ENCODE assay signal across 7 mouse cellular contexts in genomic region chr4:59870859-59871591, GRCm38 (mm10). TPM values are rescaled to one million over a fixed set of nuclear protein-coding genes. Genes with fewer than 3 reads are reported as not detected.
A peak's percentile ranks its signal among the peaks of the same experiment; 100 is the strongest.
DNase-seq lines count a peak whose midpoint lies in the region; ATAC-seq and TF ChIP-seq lines count a peak whose summit lies in the region.

No protein-coding gene starts in this region.

- no peak overlapping the region for H3K9ac ChIP-seq in hindbrain, postnatal 0 days (replicated peaks; ENCODE audit: low read length)

- H3K4me1 ChIP-seq in hindbrain, postnatal 0 days (ENCODE audit: insufficient read depth, low read length), result no peaks in the 10 kb centered on the region

- intact Hi-C loops in gastrocnemius, adult 2 months (cut with DNase I), result loop anchor here (2.0 to 10.0 kb wide), 3 partner anchors 20 to 506 kb away; partner anchors contain the start of gene Snx30

- H3K36me3 ChIP-seq in hindbrain, postnatal 0 days (ENCODE audit: insufficient read depth, low read length), result no peaks in the 10 kb centered on the region

- H3K27ac ChIP-seq in gastrocnemius, adult 2 months, result peak overlapping the region; percentile 76
- H3K27ac ChIP-seq in hindbrain, postnatal 0 days, result no peak overlapping the region

- peak; percentile 77 for ATAC-seq in activated CD4-positive, CD25-positive, alpha-beta regulatory T cell, adult 4 months
- peak; percentile 80 for ATAC-seq in hindbrain, postnatal 0 days
- ATAC-seq in megakaryocyte, adult 5-6 weeks (ENCODE audit: poor library complexity, severe bottlenecking), result peak; percentile 92

- H3K4me2 ChIP-seq in hindbrain, postnatal 0 days (ENCODE audit: low read depth, low read length), result no peak overlapping the region

- peak; percentile 89 for TF ChIP-seq CTCF in gastrocnemius, adult 2 months (IDR thresholded peaks at IDR 0.05)
- TF ChIP-seq CTCF in hindbrain, postnatal 0 days (IDR thresholded peaks at IDR 0.05; ENCODE audit: low read depth), result peak; percentile 92

- no peaks in the 10 kb centered on the region for H3K9me3 ChIP-seq in hindbrain, postnatal 0 days (ENCODE audit: low read length)

- no peaks in the 10 kb centered on the region for H3K27me3 ChIP-seq in hindbrain, postnatal 0 days (ENCODE audit: insufficient read depth, low read length)

- DNase-seq in cerebellum, postnatal 4 days (ENCODE audit: low spot score in 2 of 2), result peak; percentile 60 to 80
- peak; percentile 74 for DNase-seq in gastrocnemius, adult 2 months
- peak; percentile 92 for DNase-seq in hindbrain, postnatal 0 days (ENCODE audit: low spot score)
- DNase-seq in left cerebral cortex, adult 18-20 months (ENCODE audit: low spot score in 2 of 2), result peak; percentile 87 to 91
- peak; percentile 78 for DNase-seq in right cerebral cortex, postnatal 25 days

- peak overlapping the region; percentile 55 for H3K4me3 ChIP-seq in gastrocnemius, adult 2 months
- H3K4me3 ChIP-seq in hindbrain, postnatal 0 days (ENCODE audit: low read length), result no peak overlapping the region

- 61% methylated on average over 9 of the region's 9 CpGs for WGBS in hindbrain, postnatal 0 days

RNA-seq across cellular contexts. Expression of gene Slc46a2, which starts 43.8 kb away (rescaled TPM):
- under 1 TPM; 0.22 to 0.34 TPM for polyA plus RNA-seq in activated CD4-positive, CD25-positive, alpha-beta regulatory T cell, adult 4 months (2017; shearing (Covaris generic))
- not detected for total RNA-seq in gastrocnemius, adult 2 months (2021)
- not detected in 2 replicates for total RNA-seq in hindbrain, postnatal 0 days (2014; rRNA removed)
- polyA plus RNA-seq in hindbrain, postnatal 0 days (2015; fragmentation: Nextera tagmentation; extraction: Ambion mirVana), result 0.05 TPM in 1 of 2 replicates, not detected in the other
- total RNA-seq in left cerebral cortex, adult 18-20 months (2021), result not detected
- total RNA-seq in megakaryocyte, adult 5-6 weeks (2015), result not detected in 2 replicates
- not detected in 2 replicates for total RNA-seq in megakaryocyte, adult 5-6 weeks (2017)
